Mouse (Mus musculus) small intestine, adult 10 weeks (tissue): ENCODE measurements around the gene Isl1. TPM values are rescaled to one million over a fixed set of nuclear protein-coding genes. Genes with fewer than 3 reads are reported as not detected.

Experiments
- polyA plus RNA-seq: library from polyadenylated mRNA; stranded (reverse); fragments of 350-450 nt; fragmentation: Illumina TruSeq; extraction: RNeasy Lipid Tissue Mini Kit (QIAGEN cat#74804); gene quantifications from one replicate; pipeline ENCODE4 v1.2.3, GENCODE M21; 2014; ENCODE audit warnings: low replicate concordance

Isl1 gene
- polyA plus RNA-seq: 4.0 TPM

DNA sequence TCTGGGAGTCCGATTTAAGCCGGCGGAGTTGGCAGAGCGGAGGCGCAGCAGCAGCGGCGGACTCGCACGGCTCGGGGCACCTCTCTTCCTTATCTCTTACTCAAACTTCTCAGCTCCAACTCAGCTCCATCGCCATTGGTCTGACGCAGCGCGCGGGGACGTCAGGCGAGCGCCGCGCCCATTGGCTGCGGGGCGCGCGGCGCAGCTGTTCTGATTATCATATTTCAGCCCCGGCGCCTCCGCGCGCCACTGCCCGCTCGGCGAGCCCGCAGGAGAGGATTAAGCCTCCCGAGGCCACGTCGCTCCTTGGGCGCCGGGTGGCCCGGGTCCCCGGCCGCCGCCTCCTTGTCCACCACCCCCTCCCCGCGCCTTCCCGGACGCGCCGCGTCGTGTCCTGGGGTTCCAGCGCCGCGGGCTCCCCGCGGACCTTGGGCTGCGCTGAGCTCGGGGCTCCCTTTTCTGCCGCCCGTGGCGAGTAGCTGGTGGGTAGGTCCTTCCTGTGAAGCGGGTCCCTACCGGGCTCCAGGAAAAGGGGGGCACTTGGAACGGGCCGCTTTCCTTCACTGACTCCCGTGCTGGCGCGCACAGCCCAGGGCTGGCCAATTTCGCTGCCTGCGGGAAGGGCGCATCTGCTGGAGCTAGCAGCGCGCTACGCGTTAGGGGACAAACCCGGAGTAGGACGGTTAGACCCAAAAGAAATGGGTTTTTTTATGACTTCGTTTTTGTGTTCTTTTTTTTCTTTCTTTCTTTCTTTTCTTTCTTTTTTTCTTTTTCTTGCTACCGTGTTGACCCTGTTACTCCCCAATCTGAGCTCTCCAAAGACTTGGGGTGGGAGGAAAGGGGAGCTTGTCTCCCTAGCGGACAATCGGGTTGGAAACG, at the start of gene Isl1:
Gene Isl1, minus strand, starts transcription at position 106 of the 879 bp plus-strand sequence.

